Mouse (Mus musculus) v-Abl transformed pro-B cells (cell line): Measurements from ENCODE around the gene Wdr61.

Source experiments
- in situ Hi-C, 2 experiments: fragments of 400-800 bp; cut with MboI; formaldehyde crosslinking; loops; one replicate each; pipeline ENCODE4 v1.15.1; 2025; ENCODE audit not compliant: unreplicated experiment in 2 of 2

The Wdr61 gene

GRCm38 (mm10) chr9:54687246-54688236, 46.8 kb downstream of the Wdr61 start:
- in situ Hi-C loops, result loop anchor here in 1 of 2 experiments (25.0 kb wide), 2 partner anchors 500 to 1425 kb away; no protein-coding TSS in a partner anchor

DNA sequence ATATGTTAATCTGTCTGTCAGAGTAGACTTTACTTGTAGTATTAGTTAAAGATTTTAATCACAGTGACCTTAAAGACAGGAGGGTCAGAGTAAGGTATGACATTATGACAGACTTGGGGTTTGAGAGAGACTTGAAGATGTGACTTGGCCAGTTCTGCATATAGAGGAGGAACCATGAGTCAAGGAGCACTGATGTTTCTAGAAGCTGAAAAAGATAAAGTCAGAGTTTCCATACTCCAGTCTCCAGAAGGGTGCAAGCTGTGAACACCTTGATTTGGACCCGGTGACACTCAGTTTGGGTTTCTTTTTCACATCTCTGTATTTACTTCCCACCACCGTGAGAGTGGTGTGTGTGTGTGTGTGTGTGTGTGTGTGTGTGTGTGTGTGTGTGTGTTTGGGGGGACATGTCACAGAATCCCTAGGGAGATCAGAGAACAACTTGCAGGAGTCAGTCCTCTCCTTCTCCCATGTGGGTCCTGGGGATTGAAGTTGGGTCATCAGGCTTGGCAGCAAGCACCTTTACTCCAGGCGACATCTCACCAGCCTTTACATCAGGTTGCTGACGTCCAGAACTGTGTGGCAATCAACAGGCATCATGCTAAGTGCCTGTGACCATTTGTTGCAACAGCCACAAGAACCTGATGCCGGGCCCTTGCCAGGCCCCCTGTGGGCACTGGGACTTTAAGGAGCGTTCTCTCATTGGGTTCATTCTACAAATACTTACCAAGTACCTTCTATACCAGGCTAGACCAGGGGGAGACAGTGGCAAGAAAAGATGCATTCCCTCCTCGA, 50.3 kb downstream of the Wdr61 start:
- in situ Hi-C loops, result loop anchor here in 1 of 2 experiments (25.0 kb wide), 2 partner anchors 497 to 1422 kb away; no protein-coding TSS in a partner anchor

- in situ Hi-C loops, result loop anchor here in 1 of 2 experiments (25.0 kb wide), 2 partner anchors 496 to 1421 kb away; no protein-coding TSS in a partner anchor
These were observed 51.5 kb downstream of the Wdr61 start for GRCm38 (mm10) chr9:54682846-54683245.

GRCm38 (mm10) chr9:54676531-54676986, 57.8 kb downstream of the Wdr61 start:
- in situ Hi-C loops, result loop anchor here (5.0 to 25.0 kb wide), 7 partner anchors 59 to 1414 kb away; no protein-coding TSS in a partner anchor

- in situ Hi-C loops, result loop anchor here (5.0 to 10.0 kb wide), 2 partner anchors 239 to 682 kb away; no protein-coding TSS in a partner anchor
These were observed 60.4 kb downstream of the Wdr61 start for GRCm38 (mm10) chr9:54673887-54674286.

GRCm38 (mm10) chr9:54671962-54672361, 62.4 kb downstream of the Wdr61 start:
- in situ Hi-C loops, result loop anchor here (5.0 to 10.0 kb wide), 2 partner anchors 237 to 680 kb away; no protein-coding TSS in a partner anchor

DNA sequence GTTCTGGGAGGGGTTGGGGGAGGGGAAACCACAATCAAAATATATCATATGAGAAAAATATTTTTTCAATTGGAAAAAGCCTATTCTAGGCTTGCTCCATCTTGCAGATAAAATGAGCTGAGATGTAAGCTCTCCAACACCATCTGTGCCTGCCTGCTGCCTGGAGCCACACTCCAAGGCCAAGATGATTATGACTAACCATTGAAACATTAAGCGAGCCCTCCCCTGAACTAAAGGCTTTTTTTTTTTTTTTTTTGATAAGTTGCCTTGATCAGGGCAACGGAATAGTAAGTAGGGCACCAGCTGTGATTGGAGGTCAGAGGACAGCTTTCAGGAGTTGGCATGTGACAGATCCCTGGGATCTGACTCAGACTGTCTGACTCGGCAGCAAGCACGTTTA, 65.9 kb downstream of the Wdr61 start:
- in situ Hi-C loops, result no loop called here

DNA sequence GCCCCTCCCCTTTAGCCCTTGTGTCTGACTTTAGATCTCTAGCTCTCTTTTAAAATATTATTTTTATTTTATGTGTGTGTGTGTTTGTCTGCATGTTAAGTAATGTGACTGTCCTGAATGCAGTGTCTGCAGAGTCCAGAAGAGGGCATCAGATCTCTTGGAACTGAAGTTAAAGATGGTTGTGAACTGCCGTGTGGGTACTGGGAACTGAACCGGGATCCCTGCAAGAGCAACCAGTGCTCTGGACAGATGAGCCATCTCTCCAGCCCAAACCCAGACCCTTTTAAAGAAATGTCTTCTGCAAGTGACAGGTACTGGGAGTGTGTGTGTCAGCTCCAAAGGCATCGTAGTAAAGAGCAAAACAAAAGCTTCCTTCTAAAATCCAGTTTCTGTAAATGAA, 68.2 kb downstream of the Wdr61 start:
- in situ Hi-C loops, result no loop called here
